Mouse (Mus musculus) urinary bladder, postnatal 4 days (tissue): ENCODE results near the gene Fbln5.
A peak's percentile ranks its signal among the peaks of the same experiment; 100 is the strongest.

ENCODE experiments used
- DNase-seq, 2 experiments: peaks; one replicate each; pipeline ENCODE4 v3.0.0; 2021 to 2022; ENCODE audit warnings: low spot score in 2 of 2

The Fbln5 gene

GRCm38 (mm10) chr12:101810515-101810914 lies 8.3 kb downstream of the Fbln5 start:
- no peak for DNase-seq

DNA sequence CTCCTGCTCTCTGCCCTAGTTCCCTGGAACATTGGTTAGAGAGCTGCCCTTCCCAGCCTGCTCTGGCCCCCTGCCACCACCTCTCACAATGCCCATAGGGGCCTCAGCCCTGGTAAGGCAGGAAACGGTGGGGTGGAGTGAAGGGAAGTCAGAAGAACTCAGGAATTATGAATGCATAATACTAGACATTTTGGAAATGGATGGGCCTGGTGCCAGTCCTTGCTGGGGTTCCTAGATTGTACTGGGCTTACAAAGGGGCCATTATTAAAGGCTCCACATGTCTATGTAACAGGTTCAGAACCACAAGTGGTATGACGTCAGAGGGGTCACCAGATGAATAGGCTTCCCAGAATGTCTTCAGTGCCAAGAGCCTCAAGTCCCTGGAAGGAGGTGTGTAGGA lies 11.5 kb downstream of the Fbln5 start:
- DNase-seq: no peak

DNA sequence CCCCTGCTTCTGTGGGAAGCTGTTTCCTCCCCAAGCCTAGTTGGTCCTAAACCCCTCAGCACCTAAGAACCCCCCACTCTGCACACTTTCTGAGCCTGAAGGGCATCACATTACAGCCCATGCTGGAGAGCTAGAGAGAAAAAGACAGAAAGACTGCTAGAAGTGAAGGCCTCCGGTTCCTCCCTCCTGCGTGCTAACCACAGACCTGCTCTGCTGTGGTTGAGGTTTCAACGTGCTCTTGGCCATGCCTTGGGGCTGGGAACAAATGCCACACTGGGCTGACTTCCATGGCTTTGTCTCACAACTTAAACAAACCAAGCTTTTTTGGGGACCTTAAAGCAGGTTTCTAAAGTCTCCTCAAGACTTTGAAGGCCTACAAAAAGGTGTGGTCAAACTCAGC lies 16.4 kb downstream of the Fbln5 start:
- DNase-seq: no peak

DNA sequence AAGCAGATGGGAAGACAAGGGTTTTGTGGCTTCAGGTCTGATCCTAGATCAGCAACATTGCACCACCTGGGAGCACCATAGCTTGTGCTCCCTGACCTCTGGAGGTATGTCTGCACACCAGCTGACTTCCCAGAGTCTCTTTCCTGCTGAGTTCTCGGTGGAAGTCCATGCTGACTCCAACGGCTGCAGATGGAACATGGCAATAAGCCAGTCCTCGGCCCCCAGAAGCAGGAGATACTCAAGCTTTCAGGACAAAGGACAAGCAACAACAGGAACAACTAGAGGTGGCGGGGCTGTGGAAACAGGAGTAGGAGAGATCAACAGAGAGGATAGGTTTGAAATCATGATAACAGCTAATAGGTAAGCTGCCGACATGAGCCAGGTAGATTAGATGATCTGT lies 17.1 kb downstream of the Fbln5 start:
- no peak for DNase-seq

DNA sequence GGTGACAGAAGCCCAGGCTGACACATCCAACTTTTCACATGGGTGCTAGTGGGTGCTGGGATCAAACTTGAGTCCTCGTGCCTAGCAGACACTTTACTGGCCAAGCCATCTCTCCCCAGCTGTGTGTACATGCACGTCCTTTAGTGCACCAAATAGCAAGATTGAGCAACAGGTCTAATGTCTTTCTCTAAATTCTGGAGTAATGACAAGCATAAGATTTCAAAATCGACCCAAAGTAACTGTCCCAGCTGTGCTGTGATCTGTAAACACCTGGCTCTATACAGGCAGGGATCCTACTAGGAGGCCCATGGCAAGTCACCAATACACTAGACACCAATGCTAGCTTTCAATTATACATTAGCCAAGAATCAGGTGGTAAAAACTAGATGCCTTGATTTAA lies 17.8 kb downstream of the Fbln5 start:
- no peak for DNase-seq

- no peak for DNase-seq
Measured at GRCm38 (mm10) chr12:101798189-101798922, 20.5 kb downstream of the Fbln5 start.

GRCm38 (mm10) chr12:101794458-101794857 lies 24.4 kb downstream of the Fbln5 start:
- DNase-seq: no peak

DNA sequence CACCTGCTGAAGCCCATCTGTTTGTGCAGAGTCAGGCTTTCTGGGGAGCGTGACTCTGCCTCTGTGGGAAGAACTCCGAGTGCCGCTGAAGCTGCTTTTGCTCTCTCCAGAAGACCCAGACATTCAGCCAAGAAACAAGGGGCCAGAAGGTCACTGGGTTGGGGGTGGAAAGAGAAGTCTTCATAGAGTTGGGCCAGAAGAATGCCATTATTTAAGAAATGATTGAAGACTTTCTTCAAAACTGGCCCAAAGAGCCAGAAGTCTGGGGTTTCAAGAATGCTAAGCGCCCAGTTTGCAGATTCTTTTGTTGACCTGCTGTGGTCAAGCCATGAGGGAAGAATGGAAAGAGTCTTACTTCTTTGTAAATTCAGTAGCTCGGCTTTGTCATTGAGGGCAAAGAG lies 25.6 kb downstream of the Fbln5 start:
- DNase-seq: no peak

GRCm38 (mm10) chr12:101792684-101793083 lies 26.2 kb downstream of the Fbln5 start:
- DNase-seq: no peak

GRCm38 (mm10) chr12:101789767-101790166 lies 29.1 kb downstream of the Fbln5 start:
- DNase-seq: no peak

- DNase-seq: no peak
Measured at GRCm38 (mm10) chr12:101789250-101789649, 29.6 kb downstream of the Fbln5 start.

GRCm38 (mm10) chr12:101782787-101783186 lies 36.1 kb downstream of the Fbln5 start:
- DNase-seq: no peak

GRCm38 (mm10) chr12:101780915-101781314 lies 37.9 kb downstream of the Fbln5 start:
- DNase-seq: peak in 1 of 2 experiments; percentile 9

GRCm38 (mm10) chr12:101777613-101778325 lies 41.1 kb downstream of the Fbln5 start:
- peak in 1 of 2 experiments; percentile 47 for DNase-seq

DNA sequence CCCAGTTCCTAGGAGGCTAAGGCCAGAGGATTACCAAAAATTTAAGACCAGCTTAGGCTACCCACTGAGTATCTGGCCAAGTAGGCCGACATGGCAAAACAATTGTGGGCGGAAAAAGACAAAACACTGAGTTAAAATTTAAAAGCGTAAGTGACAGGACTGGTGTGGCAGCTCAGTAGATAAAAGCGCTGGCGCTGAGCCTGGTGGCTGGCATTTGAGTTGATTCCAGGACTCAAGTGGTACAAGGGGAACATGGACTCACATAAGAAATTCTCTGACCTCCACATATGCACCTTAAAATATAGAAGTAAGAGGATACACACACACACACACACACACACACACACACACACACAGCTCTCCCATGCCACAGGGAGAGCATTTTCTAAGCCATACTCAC lies 42.5 kb downstream of the Fbln5 start:
- no peak for DNase-seq

DNA sequence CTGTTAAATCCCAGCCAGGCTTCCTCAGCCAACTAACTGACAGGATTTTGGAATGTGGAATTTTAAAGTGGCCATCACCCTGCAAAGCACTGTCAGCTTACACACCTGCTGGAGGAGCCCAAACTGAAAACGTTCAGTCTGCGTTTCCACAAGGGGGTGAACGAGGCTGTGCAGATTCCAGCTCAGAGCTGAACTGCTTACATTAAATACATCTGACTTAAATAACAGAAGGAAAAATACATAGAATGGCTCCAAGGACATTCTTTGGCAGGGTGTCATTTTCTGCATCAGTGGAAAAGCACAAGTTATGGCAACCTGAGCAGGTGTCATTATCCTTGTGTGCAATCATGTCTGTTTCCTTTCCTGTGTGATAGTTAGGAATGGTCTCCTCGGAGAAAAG lies 44.7 kb downstream of the Fbln5 start:
- peak in 1 of 2 experiments; percentile 42 for DNase-seq

DNA sequence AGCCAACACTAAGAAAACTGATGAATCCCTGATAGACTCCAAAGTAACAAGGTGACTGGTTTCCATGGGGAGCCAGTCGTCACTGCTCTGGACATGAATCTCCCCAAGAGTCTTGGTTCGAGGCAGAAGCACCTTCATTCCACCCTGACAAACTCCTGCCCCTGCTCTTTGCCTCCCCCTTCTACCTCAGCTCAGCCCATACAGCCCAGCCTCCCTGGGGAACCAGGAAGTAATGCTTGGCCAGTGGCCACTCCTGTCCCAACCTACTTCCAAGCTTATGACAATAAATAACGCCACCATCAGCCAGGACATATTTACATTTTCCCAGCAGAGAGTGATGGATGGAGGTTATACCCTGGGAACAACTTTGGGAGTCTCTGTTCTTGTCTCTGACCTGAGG lies 45.9 kb downstream of the Fbln5 start:
- DNase-seq: peak in 1 of 2 experiments; percentile 28

DNA sequence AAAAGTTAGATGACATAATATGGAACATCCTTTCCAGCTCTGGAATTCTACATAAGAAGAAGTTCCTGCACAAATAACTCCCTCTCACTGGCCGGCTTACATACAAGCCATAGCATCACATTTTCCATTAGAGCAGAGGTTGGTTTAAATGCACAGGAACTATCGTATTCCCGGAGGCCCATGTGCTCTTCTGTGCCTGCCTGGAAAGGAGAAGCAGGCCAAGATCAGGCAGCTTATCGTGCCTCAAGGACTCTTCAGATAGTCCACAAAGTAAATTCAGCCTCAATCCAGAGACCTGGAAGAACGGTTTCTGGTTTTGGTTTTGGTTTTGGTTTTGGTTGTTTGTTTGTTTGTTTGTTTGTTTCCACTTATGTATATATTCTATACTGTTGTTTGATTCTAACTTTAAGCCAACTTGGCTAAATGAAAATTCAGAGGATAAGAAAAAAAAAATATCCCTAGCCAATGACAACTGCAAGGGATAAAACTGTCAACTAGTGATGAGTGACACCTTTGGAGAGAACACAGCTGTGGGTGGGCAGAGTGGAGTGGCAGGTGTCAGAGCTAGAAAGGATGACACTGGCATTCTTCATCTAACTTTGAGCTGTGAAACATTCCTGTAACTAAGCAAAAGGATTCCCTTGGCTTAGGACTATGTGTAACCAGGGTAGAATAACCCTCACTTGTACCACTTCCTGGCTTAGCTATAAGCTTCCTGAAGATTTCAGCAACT lies 48.4 kb downstream of the Fbln5 start:
- DNase-seq: no peak

DNA sequence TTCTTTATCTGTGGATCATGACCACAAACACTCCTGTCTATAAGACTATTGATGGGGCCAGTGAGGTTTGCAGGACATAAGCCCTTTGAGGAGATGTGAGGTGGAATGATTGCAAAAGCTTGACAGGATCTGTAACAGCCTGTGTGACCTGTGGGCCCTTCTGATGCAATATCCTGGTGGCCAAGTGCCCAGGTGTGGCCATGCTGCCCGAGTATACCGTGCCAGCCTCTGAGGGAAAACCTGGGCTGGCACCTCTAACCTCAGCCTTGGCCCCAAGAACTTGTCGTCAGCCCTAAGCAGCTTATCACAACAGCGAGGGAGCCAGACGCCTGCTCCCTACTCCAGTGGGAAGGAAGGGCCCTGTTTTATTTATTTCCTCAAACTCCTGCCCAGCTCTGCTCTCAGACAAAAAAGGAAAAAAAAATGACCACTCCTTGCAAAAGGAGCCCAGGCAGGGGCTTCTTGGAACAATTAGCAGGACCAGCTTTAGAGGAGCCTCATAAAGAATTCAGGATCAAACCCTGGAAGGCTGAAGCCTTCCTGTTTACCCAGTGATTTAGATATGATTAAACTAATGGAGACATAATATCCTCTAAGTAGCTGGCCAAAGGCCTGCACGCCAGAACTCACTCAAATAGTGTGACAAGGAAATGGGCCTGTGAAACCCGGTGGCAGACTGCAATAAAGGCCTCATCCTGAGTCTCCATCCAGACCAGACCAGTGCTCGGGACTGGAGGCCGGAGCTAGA lies 51.4 kb downstream of the Fbln5 start:
- no peak for DNase-seq

GRCm38 (mm10) chr12:101766228-101766852 lies 52.5 kb downstream of the Fbln5 start:
- DNase-seq: no peak

- DNase-seq: no peak
Measured at GRCm38 (mm10) chr12:101764870-101765269, 54.0 kb downstream of the Fbln5 start.
